Mouse (Mus musculus) megakaryocyte, embryonic 14.5 days (primary cell): ENCODE data around the gene Cacna1d.

Experiments used
- FLI1 ChIP-seq: IDR thresholded peaks from 2 replicates; pipeline ENCODE4 v1.6.1; 2012; ENCODE audit warnings: low read length, inconsistent platforms, mixed read lengths
- GATA1 ChIP-seq: IDR thresholded peaks from 3 replicates; pipeline ENCODE4 v1.6.1; 2012; ENCODE audit warnings: mixed read lengths, low read length, inconsistent platforms, borderline replicate concordance

DNA sequence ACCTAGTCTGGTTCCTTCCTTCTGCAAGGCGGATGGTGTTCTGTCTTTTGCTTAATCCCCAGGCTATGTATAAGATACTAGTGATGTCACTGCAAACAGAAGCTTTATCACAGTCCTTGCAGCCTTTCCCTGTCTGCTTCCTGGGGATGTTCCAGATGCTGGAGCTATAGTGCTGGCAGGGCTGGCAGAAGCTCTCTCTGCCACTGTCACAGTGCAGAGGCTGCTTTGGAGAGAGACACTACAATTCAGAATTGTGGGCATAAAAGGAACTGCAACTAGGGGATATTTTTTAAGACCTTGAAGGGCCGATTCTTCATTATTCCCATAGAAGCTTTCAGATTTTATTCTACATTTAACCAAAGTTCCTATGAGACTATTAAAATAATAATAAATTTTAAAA, 274.1 kb downstream of the Cacna1d start:
- TF ChIP-seq GATA1 (no peak), FLI1 (0 out of 2 replicates have a peak, but pooled peaks have one; percentile 39)
